Mouse (Mus musculus) limb, embryonic 14.5 days (tissue): ENCODE measurements around the gene Dtx4. TPM values are rescaled to one million over a fixed set of nuclear protein-coding genes. Genes with fewer than 3 reads are reported as not detected.

ENCODE experiments used
- ATAC-seq: fragments of 200-750 bp; cut with Nextera tagmentation; 2 replicates; pipeline ENCODE4 v1.8.0; 2017; ENCODE audit warnings: low read depth, moderate number of reproducible peaks, moderate TSS enrichment; ENCODE audit not compliant: low FRiP score
- DNase-seq: peaks from one replicate; pipeline ENCODE4 v3.0.0-alpha.2; 2015; ENCODE audit warnings: low spot score
- H3K27ac ChIP-seq: fragments of 300-500 bp; sonication (generic); replicated peaks from 2 replicates; pipeline ENCODE4 v1.5.1; 2014; ENCODE audit warnings: low read depth, mild to moderate bottlenecking, low read length, moderate library complexity, mixed read lengths
- H3K27me3 ChIP-seq: fragments of 300-500 bp; sonication (generic); 2 replicates; pipeline ENCODE4 v1.6.1; 2014; ENCODE audit warnings: low read length, mixed read lengths; ENCODE audit not compliant: control insufficient read depth, insufficient read depth
- H3K36me3 ChIP-seq: fragments of 300-500 bp; sonication (generic); 2 replicates; pipeline ENCODE4 v1.6.1; 2014; ENCODE audit warnings: mild to moderate bottlenecking, low read length, moderate library complexity, mixed read lengths; ENCODE audit not compliant: control insufficient read depth, insufficient read depth
- H3K4me1 ChIP-seq: fragments of 300-500 bp; sonication (generic); 2 replicates; pipeline ENCODE4 v1.6.1; 2014; ENCODE audit warnings: antibody characterized with exemption, low read length, mixed read lengths; ENCODE audit not compliant: control insufficient read depth, insufficient read depth
- H3K4me2 ChIP-seq: fragments of 300-500 bp; sonication (generic); replicated peaks from 2 replicates; pipeline ENCODE4 v1.6.1; 2014; ENCODE audit warnings: low read depth, mild to moderate bottlenecking, low read length, moderate library complexity; ENCODE audit not compliant: severe bottlenecking
- H3K4me3 ChIP-seq: fragments of 300-500 bp; sonication (generic); replicated peaks from 2 replicates; pipeline ENCODE4 v1.5.1; 2014; ENCODE audit warnings: low read length
- H3K9ac ChIP-seq: fragments of 300-500 bp; sonication (generic); 2 replicates; pipeline ENCODE4 v1.6.1; 2014; ENCODE audit warnings: mild to moderate bottlenecking, low read depth, low read length, moderate library complexity; ENCODE audit not compliant: severe bottlenecking
- H3K9me3 ChIP-seq: fragments of 300-500 bp; sonication (generic); 2 replicates; pipeline ENCODE4 v1.6.1; 2016; ENCODE audit warnings: low read length; ENCODE audit not compliant: control insufficient read depth
- POLR2A ChIP-seq: fragments of 200-500 bp; IDR thresholded peaks from 2 replicates; pipeline ENCODE4 v1.8.0; 2012; ENCODE audit warnings: inconsistent platforms, mild to moderate bottlenecking, moderate library complexity, borderline replicate concordance; ENCODE audit not compliant: insufficient read depth, insufficient read length; ENCODE audit errors: extremely low read depth
- WGBS: fragments of 180-500 bp; shearing (Covaris S2); extraction: QIAGEN DNeasy Blood & Tissue Kit; methylation state at CpG from one replicate; pipeline ENCODE4 v1.1.7; 2014; 5-methylcytosine and 5-hydroxymethylcytosine counted together
- polyA plus RNA-seq, 2 experiments: library from polyadenylated mRNA; depleted of rRNA in 1 of 2; stranded (reverse) in 1 of 2; unstranded in 1 of 2; fragments of >200 nt; fragmentation: Nextera tagmentation in 1 of 2; extraction: Ambion mirVana in 1 of 2; gene quantifications; 2 replicates each; pipeline versions ENCODE4 v1.2.1 to v1.2.3; 2012 to 2014

The Dtx4 gene
- polyA plus RNA-seq, 2 experiments, result 10.3 to 10.4 TPM

- Histone ChIP-seq H3K4me3 (no peak overlapping the region), H3K4me1 (no peaks in the 10 kb centered on the region; the same call in 1 of the 2 replicates), H3K9ac (no peak overlapping the region), H3K4me2 (no peak overlapping the region), H3K27ac (0 out of 2 replicates have a peak overlapping the region, but pooled peaks have one; percentile 13), H3K36me3 (no peaks in the 10 kb centered on the region), H3K9me3 (no peaks in the 10 kb centered on the region), H3K27me3 (no peaks in the 10 kb centered on the region)
- WGBS, result 66% methylated on average over 7 of the region's 7 CpGs
- no peak for DNase-seq
- no peak for TF ChIP-seq POLR2A
- no peak for ATAC-seq
Measured at GRCm38 (mm10) chr19:12462851-12463721, 38.2 kb downstream of the Dtx4 start.

GRCm38 (mm10) chr19:12460282-12461249 lies 40.7 kb downstream of the Dtx4 start, which contains the start of gene Mpeg1:
Gene Mpeg1 (plus strand): TSS chr19:12460779.
- TF ChIP-seq POLR2A, result no peak
- DNase-seq (no peak), ATAC-seq (no peak)
- Histone ChIP-seq H3K4me3 (no peak within 1 kb of the TSS), H3K36me3 (no peaks in the 10 kb centered on the region), H3K9me3 (no peaks in the 10 kb centered on the region), H3K27me3 (no peaks in the 10 kb centered on the region), H3K4me2 (no peak within 1 kb of the TSS), H3K4me1 (peaks cover 3% of the 10 kb centered on the region; the same call in 1 of the 2 replicates), H3K9ac (no peak within 1 kb of the TSS), H3K27ac (no peak within 1 kb of the TSS)
- WGBS, result 83% methylated on average over 11 of the region's 11 CpGs

DNA sequence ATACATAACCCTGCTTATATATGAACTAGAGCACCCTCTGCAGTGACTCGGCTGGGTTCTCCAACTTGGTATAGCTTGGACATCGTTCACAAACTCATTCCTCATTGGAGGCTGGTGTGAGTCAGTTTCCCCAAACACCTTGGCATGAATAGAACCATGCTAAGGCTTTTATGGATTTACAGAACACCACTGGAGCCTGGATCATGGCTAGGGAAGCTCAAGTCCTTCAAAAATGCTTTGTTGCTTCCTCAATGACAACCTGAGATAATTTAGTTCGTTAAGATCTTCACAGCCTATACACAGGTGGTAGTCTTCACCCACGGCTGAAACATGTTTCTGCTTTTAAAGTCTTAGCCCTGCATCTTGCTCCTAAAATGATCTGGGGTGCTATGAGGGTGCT lies 41.7 kb downstream of the Dtx4 start:
- Histone ChIP-seq H3K9ac (no peak overlapping the region), H3K4me1 (peaks cover 3% of the 10 kb centered on the region; the same call in 1 of the 2 replicates), H3K27ac (no peak overlapping the region), H3K4me3 (no peak overlapping the region), H3K36me3 (no peaks in the 10 kb centered on the region), H3K9me3 (no peaks in the 10 kb centered on the region), H3K4me2 (no peak overlapping the region), H3K27me3 (no peaks in the 10 kb centered on the region)
- no peak for DNase-seq
- TF ChIP-seq POLR2A, result no peak
- 64% methylated on average over 4 of the region's 4 CpGs for WGBS
- ATAC-seq, result no peak

GRCm38 (mm10) chr19:12457401-12458066 lies 43.7 kb downstream of the Dtx4 start:
- Histone ChIP-seq H3K4me3 (0 out of 2 replicates have a peak overlapping the region, but pooled peaks have one; percentile 14), H3K9me3 (no peaks in the 10 kb centered on the region), H3K36me3 (no peaks in the 10 kb centered on the region), H3K9ac (no peak overlapping the region), H3K4me1 (0 out of 2 replicates have a peak, but pooled peaks cover 3% of the 10 kb centered on the region), H3K4me2 (peak overlapping the region; percentile 35), H3K27ac (no peak overlapping the region), H3K27me3 (no peaks in the 10 kb centered on the region)
- ATAC-seq (peak; percentile 71), DNase-seq (peak; percentile 61)
- TF ChIP-seq POLR2A, result no peak
- WGBS, result 20% methylated on average over 12 of the region's 12 CpGs
